In the genomic region with DNA sequence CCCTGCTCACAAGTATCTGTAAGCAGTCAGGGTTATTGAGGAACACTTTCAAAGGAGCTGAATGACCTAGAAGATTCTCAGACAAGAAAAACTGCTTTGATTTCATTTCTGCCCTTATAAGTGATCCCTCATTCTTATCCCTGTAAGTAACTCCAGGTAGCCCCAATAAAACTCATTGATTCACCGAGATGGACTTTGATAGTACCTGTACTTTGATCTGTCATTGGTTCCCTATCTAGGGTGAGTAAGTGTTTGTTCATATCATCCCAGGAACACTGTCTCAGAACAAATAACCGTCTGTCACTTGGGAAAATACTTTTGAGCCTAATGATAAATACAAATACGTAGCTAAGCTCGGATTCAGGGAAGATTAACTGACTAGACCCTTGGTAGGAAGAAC, we compare ENCODE assay signal across 20 mouse cellular contexts.
"Had no signal": no experiment of that assay in that cellular context is flagged by ENCODE, and none has a peak within 500 bp of the region (broad histone marks: within the 10 kb centered on the region; RNA-seq: fewer than 3 reads in every experiment).

No protein-coding gene starts in this region.

- H3K27ac ChIP-seq: midbrain, embryonic 10.5 days; midbrain, embryonic 12.5 days; neural tube, embryonic 13.5 days; neural tube, embryonic 15.5 days; stomach, embryonic 15.5 days; stomach, postnatal 0 days had no signal

- H3K9ac ChIP-seq: lung, embryonic 14.5 days; midbrain, embryonic 12.5 days; neural tube, embryonic 13.5 days; neural tube, embryonic 15.5 days; stomach, embryonic 15.5 days had no signal

- H3K4me2 ChIP-seq: lung, embryonic 14.5 days; midbrain, embryonic 12.5 days; neural tube, embryonic 13.5 days; neural tube, embryonic 15.5 days; stomach, embryonic 15.5 days had no signal

- H3K9me3 ChIP-seq: midbrain, embryonic 10.5 days; midbrain, embryonic 12.5 days; neural tube, embryonic 13.5 days; neural tube, embryonic 15.5 days; stomach, embryonic 15.5 days had no signal

- H3K4me3 ChIP-seq: midbrain, embryonic 10.5 days; midbrain, embryonic 12.5 days; myocyte; neural tube, embryonic 13.5 days; neural tube, embryonic 15.5 days; stomach, embryonic 15.5 days had no signal

- ATAC-seq: midbrain, embryonic 16.5 days had no signal

- DNase-seq: lung, adult 18-20 months; lung, embryonic 14.5 days; lung, postnatal 10 days; lung, postnatal 4 days; midbrain, embryonic 14.5 days; retina, postnatal 1 day; right cerebral cortex, adult 18-20 months; right cerebral cortex, postnatal 25 days; right cerebral cortex, postnatal 4 days; thymus, adult 2 months; thymus, postnatal 25 days; thymus, postnatal 4 days had no signal

- H3K4me1 ChIP-seq: midbrain, embryonic 10.5 days; midbrain, embryonic 12.5 days; neural tube, embryonic 13.5 days; neural tube, embryonic 15.5 days; stomach, embryonic 15.5 days had no signal

- H3K27me3 ChIP-seq: midbrain, embryonic 12.5 days; neural tube, embryonic 13.5 days; neural tube, embryonic 15.5 days; stomach, embryonic 15.5 days had no signal

- H3K36me3 ChIP-seq: midbrain, embryonic 10.5 days; midbrain, embryonic 12.5 days; neural tube, embryonic 13.5 days; neural tube, embryonic 15.5 days; stomach, embryonic 15.5 days had no signal
